Mouse (Mus musculus): ENCODE results near the gene Gm13889.

The Gm13889 gene

DNA sequence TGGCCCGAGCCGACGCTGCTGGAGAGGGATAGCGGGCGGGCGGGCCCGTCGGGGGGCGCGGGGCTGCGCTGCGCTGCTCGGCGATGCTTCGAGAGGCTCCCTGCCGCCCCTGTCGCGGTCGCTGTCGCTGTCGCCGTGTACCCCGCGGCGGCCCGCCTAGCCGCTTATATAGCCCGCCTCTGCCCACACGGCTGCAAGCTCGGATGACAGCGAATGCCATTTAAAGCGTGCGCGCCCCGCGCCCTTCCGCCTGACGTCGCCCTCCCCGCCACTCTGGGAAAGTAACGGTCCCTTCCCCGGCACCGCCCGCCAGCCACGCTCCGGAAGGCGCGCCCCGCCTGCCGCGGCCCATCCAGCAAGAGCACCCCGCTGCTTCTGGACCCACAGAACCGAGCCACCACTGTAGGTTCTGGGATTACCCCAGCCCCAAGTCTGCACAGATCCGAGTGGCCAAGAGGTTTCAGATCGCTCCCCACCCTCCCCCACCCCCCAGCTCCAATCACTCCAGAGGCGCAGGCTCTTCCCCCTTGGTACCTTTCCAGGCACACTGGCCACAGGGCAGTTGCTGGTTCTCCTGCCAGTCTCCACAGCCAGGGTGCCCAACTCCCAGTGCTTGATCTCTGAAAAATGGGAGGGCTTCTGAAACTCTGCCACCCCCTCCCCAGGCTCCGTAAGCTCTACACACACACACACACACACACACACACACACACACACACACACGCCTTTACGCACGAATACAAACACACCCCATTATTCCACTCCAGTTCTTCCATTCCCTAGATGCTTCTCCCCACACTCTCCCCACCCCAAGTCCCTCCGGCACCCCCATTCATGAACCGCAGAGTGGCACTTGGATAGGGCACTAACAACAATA is at the start of gene Gm13889:
Gene Gm13889, minus strand, starts transcription at position 294 of the 877 bp plus-strand sequence.
- DNase-seq = peak; percentile 91 to 95

DNA sequence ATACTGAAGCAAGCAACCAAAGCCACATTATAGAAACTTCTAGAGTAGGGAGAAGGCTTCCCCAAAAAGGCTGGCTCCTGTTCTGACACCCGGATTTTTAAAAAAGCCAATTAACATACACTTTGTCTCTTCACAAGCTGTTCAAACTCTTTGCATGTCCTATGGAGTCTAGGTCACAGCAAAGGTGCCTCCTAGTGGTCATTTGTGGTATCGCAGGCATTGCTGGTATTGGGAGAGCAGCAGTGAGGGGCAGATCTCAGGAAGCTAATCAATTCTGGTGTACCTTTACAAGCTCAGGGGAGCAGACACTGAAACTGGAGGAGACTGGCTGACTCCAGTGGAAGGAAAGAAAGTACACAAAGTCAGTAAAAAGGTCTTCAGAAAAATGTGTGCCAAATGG is 45.3 kb upstream of the Gm13889 start:
- peak; percentile 68 to 88 for DNase-seq

DNA sequence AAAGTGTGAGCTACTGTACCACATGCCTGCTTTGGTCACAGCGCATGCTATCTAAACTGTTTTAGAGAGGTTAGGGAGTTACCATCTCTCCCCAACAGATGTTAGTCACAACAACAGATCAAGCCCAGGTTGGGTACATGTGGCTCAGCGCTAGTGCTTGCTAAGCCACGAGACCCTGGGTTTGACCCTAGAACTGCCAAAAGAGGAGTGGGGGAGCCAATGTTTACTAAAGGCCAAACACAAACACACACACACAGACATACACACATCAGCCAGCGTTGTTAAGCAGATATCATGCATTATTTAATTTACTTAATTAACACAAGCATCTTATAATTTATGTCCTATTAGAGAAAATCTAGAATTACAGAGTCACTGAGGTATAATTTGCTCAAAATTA is 44.9 kb upstream of the Gm13889 start:
- no peak for DNase-seq

DNA sequence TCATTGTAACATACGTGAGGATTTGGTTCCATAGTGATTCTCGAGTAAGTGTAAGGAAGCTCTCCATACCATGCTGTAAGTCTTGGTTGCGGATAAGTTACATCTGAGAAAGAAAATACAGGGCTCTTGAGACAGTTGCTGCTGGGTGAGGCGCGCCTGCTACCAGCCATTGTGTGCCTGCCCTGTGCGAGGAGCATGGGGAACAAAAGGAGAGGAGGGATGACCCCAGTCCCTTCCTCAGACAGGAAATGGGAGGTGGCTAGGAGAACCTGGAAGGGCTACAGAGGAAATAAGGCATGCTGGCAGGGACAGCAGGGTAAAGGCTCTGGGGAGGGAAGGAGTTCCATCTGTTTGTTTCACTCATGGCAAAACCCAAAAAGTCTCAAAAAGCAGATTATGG is 44.4 kb upstream of the Gm13889 start:
- DNase-seq = peak; percentile 49 to 58

DNA sequence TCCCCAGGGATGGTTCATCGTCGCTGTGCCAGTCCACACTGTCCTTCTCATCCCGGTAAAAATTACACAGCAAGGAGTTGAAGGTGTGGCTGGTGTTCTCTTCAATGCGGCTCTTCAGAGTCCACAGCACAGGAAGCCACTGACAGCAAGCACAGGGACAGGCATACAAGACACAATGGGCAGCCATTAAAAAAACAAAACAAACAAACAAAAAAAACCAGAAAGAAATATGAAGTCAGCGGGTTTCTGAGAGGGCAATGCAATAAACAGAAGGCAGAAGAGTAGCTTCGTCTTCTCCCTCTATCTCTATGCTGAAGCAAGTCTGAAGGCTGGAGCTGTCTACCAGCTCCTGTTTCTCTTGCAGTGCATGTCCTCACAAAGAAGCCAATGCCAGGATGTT is 39.3 kb upstream of the Gm13889 start, which contains the start of gene Gm27027:
Gene Gm27027, minus strand, starts transcription at position 101 of the 400 bp plus-strand sequence.
- DNase-seq = no peak

DNA sequence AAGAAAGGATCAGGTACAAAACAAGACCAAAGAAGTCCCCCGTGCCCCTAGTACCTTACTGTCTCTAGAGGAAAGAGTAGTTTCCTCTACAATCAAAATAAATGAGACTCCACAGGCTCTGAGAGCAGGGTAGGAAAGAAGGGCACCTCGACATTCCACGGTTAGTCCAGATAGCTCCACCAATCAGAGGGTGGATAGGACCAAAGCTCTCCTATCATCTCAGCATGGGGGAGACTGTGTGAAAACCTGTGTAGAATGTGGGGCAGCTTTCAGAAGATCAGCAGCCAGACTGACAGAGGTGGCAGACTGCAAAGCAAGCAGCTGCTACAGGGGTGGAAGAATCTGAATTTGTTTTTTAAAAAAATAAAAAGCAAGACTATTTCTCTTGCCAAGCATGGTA is 35.8 kb upstream of the Gm13889 start:
- DNase-seq = no peak

DNA sequence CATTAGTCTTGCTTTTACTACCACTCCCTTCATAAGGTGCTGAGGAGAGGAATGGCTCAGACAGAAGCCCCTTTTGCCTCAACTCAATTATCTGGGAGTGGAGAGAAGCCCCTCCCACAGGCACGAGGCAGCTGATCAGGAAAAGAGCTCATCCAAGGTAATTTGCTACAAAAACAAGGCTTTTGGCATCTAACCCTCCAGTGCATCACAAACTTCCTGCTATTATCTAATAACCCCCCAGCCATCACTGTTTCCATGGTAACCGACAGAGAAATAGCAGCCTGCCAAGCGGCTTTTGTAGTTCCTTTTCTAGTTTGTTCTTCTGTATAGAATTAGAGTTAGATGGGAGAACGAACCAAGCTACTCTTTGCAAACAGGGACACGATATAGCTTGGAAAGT is 35.3 kb upstream of the Gm13889 start:
- DNase-seq = peak in 1 of 2 experiments; percentile 25

DNA sequence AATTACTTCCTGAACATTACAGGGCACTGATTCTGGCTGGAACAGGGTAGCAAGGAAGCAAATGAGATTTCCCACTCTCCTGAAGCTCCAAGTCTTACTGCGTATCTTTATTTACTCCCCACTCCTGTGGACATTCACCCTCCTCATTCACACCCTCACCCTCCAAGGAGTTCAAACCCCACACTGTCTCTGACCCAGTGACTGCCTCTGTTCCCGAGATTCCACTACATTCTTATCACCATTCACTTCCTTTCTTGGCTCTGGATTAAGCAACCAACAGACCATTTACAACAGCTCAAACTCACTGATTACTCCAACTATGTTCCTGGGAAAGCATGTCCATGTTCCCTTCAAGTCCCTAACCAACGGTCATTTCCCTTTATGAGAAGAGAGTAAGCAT is 34.3 kb upstream of the Gm13889 start:
- no peak for DNase-seq

DNA sequence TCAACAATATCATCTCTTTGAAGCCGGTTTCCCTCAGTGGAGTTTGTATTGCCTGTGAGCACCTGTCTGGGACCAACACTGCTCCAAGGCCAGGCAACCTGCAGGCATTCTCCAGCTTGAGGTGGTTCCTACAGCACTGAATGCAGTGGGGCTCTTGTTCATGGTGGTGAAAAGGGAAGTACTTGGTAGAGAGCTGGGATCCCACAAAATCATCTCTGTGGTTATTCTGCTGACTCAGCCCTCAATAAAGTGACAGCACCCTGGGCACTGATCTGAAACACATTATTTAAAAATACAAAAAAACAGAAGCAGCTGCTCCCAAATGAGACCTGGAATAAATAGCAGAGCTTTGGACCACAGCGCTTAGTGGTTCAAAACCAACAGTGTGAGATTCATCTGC is 31.4 kb upstream of the Gm13889 start:
- DNase-seq = no peak

DNA sequence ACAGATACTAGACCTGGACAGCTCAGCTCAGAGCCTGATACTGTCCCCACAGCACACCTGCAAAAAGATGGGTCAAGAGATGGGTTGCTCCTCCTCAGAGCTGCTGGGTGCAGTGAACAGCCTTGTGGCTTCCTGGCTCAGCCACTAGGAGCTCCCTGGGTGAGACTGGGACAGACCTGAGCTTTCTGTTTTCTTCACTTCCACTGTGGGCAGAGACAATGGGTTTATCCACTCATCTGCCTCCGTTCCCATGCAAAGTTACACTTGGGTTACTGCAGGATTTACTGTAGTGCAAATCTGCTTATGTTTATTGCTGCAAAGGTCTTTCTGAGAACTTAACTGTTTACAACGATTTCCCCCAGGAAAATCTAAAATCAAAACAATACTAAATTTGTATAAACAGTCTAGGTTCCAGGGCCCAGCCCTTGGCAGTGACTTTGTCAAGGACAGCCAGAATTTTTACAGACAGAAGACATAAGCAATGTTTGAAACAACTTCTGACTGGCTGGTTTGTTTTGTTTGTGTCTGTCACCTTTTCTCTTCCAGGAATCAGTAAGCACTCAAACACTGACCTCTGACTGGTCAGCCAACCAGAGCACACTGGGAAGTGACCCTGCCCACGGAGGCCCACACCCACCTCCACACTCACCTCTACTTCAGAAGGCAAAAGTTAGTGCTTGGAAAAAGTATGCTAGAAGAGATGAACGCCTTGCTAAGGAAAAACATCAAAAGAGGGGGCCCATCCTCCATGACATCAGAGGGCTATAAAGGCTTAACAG is 25.6 kb upstream of the Gm13889 start:
- peak; percentile 58 to 73 for DNase-seq

DNA sequence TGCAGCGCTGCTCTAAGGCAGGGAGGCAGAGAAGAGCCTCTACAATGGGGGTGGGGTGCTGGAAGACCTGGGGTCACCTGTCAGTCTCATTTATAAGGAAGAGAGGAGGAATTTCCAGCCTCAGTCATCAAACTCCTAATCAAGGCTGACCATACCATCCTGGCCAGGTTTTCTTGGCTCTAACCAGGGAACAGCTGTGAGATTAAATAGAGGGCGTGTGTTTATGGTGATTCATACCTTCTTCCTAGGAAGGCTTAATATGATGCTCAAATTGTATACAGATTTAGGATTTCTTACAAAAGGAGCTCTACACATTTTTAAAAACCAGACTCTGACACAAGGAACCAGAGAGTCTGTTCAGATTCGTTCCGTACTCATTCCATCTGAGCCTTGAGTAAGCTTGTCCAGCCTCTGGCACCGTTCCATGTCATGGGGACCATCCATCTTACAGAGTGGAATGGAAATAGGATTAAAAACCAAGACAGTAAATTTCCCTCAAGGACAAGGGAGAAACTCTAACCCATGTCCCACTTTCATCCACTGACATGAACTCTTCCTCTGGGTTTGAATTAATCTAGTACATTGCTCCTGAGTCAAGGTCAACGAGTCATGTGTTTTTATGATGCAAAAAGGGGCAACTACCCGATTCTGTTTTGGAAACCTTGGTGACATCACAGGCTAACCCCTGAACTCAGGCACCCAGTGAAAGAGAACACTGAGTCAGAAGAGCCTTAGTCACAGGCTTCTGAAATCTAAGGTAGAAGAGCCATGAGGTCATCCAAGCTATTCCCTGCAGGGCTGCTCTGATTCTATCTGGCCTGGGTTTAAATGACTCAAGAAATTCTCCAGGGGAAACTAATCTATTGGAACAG is 22.5 kb upstream of the Gm13889 start:
- no peak for DNase-seq

DNA sequence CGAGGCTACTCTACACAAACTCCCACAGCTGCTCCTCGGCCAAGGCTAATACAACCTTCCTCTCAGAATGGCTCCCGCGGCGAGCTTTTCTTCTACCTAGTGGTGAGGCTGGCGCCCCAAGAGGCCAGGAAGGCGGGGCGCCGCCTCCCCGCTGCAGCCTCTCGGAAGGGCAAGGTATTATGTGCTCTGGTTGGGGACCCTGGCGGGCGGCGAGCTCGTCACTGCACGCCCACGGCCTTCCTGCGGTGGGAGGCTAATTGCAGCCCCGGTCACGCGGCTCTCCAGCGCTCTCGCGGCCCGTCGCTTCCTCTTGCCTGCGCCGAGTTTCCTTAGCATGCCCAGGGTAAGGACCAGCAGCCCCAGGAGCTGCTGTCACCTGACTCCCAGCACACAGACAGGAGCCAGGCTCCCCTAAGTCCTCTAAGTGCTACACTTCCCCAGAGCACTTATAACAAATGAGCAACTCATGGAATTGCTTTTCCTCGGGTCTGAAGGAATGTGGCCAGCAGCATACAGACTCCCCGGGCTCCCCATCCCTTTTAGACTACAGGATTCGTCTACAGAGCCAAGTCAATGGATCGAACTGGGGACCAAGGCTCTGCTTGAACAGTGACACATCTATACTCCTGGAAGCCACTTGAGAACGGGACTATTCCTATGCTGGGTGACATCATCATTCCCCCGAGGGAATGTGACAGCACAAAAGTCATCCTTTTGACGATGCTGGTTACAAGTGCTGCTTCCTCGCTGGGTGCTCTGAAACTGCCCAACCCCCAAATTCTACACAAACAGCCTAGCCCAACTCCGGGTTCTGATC is 19.6 kb upstream of the Gm13889 start:
- peak; percentile 76 to 82 for DNase-seq

DNA sequence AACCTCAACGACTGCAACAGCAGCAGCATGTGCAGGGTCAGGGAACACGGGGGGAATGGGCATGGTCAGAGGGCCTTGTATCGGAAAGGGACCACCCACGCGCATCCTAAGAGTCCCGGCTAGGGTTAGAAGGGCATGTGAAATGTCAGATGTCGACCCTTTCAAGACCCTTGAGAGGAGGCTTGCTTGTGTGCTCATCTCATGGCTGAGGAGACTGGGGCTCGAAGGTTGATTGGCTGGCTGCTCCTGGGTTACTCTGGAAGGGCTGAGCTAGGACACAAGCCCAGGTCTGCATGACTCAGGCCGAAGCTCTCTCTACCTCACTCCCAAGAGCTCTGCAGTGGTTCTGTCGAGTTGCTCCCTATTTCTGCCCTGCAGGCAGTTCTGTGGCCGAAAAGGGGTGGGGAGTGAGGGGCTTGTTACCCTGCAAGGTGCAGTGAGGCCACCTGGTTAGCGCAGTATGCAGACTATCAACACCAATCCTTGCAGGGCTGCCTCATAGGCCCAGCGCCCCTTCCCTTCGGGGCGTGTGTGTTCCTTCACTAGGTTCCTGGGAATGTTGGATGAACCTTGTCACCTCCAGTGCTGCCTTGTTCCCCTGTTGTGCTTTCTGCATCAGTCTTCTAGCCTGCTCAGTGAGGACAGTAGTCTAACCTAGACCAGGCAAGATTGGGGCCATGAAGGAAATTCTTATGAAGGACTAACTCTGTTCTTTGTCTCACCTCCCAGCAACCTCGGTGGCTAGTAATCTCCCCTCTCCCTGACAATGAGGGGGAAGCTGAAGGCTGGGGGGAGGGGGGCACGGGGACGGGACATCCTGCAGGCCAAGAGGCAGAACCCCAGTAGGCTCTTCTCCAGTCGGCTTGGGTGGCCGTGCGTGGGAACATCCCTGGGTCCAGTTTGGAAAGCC is 18.8 kb upstream of the Gm13889 start:
- peak in 1 of 2 experiments; percentile 21 for DNase-seq

DNA sequence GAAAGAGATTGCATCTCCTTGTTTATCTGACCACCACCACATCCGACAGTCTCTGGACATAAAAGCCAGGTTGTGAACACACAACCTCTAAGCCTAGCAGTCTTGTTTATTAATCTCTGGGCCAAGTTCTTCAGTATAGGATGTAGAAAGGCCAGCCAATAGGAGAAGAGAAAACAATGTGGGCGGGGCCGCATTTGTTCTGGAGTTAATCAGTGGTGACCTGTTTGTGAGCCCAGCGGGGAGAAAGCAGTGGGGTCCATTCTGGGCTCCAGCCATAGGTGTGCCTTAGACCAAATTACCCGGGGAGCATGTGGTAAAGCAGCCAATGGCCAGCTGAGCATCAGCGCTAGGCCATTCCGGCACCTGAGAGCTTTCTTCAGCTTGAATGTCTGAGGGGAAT is 18.0 kb upstream of the Gm13889 start:
- DNase-seq = no peak

DNA sequence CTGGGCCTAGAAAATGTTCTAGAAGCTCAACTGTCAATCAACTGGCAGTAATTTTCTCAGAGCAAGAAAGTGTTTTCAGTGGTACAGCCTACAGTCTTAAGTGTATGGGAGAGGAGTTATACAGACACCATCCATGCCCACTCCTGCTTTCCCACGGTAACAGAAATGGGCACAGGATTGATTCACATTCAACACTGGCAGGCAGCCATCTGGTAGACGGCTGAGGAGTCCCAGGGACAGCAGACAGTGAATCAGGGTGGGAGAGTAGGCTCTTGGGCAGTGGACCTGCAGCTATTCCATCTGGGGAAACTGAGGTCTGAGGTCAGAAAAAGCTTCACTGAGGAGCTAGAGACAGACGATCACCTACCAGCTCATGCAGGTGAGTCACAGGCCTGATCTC is 14.6 kb upstream of the Gm13889 start:
- DNase-seq = no peak

DNA sequence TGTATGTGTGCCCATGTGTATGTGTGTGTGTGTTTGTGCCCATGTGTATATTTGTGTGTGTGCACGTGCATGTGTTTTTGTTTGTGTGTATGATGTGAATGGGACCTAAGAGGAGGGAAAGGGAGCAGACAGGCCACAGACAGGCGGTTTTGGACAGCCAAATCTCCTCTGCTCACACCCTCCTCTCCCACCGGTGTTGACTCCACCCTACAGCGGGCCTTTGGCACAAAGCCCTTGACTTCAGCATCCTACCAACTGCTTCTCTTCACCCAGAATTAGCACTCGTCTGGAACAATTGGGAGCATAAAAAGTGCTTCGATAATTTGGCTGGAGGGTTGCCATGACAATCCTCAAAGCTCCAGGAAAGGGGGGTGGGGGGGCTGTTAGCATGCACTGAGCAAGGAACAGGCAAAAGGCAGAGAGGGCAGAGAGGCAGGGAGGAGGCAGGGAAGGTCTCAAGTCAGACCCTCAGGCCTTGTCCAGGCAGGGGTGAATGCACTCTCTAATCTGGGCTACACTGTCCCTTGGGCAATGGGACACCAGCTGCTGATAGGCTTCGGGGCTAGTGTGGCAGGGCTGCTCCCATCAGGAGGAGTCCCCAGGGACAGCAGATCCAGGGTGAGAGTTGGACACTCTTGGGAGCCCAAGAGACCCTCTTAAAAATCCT is 7.6 kb upstream of the Gm13889 start:
- peak; percentile 52 to 76 for DNase-seq

DNA sequence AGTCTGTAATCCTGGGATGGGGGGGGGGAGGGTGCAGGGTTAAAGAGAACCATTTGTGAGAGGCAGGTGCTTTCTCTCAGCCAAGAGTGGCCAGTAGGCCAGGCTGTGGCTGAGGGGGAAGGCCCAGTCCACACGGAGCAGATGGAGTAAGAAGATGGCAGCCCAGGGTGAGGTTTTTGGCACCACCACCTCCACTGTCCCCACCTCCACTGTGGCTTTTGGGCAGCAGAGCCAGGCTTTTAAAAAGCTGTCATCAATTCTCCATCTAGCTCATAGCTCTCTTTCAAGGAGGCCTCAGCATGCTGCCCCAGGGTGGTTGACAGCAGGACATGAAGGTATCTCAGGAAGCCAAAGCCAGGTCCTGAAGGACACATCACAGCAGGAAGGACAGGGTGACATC is 6.8 kb upstream of the Gm13889 start:
- DNase-seq = no peak

DNA sequence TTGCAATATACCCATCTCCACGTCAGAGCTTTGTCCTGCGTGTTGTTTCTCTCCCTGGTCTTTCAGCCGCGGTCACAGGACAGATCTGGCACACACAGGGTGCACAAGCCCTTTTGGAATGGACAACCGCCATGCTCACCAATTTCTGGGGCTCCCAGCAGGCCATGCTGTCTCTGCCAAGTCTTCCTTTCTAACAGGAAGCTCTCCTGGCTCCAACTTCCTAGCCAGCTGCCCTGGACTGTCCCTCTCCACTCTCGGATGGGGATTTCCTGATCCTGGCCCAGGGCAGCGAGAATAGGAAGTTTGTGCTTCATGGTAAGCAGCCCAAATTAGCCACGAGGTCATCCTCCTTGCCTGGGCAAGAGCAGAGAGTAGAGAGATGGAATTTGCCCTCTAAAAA is 4.7 kb upstream of the Gm13889 start:
- DNase-seq = peak; percentile 28 to 63

DNA sequence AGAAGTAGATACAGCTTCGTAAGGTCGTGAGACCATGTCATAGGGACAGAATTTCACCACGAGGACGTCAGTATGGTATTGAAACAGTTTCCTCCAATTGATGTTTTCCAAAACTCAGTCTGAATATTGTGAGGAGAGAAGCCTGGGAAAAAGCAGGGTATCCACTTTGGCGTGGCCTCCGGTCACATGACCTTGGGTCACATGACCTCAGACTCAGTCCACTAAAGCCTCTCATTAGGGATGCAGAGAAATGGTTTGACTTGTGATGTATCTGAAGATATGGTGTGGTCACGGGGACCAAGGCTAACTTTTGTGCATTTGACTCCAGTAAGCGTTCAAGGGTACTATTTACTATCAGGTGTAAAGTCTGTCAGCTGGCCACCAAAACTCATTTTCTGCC is 2.3 kb upstream of the Gm13889 start:
- no peak for DNase-seq

DNA sequence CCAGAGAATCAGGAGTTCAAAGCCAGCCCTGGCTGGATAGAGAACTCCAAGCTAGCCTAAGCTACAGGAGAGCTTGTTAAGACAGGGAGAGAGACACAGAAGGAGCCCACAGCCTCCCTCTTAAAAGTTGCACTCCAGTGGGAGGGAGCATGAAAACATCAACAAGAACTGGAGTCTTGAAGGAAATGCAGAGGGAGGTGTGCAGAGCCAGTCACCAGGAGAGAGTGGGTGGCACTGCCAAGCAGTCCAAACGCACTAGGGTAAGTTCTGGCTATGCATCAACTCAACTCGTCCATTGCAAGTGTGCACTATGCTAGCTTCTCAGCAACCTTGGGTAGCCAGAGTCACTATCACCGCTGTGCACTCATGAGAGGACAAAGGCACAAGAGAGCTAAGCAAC is 1.2 kb upstream of the Gm13889 start:
- DNase-seq = no peak
